Mouse (Mus musculus) spleen, postnatal 4 days (tissue): ENCODE results near the gene 1700025G04Rik.

ENCODE experiments used
- DNase-seq, 2 experiments: peaks; one replicate each; pipeline ENCODE4 v3.0.0; 2022; ENCODE audit warnings: low spot score in 2 of 2

The 1700025G04Rik gene

GRCm38 (mm10) chr1:152090018-152090553, at the start of gene 1700025G04Rik:
1700025G04Rik (minus strand) TSS chr1:152090125.
- DNase-seq, result peak; percentile 51 to 78

GRCm38 (mm10) chr1:152139496-152139895, 49.6 kb upstream of the 1700025G04Rik start:
- DNase-seq, result no peak

- no peak for DNase-seq
These were observed 40.3 kb upstream of the 1700025G04Rik start for GRCm38 (mm10) chr1:152130029-152130727.

- no peak for DNase-seq
These were observed 35.5 kb upstream of the 1700025G04Rik start for GRCm38 (mm10) chr1:152125451-152125850.

GRCm38 (mm10) chr1:152110123-152110522, 20.2 kb upstream of the 1700025G04Rik start:
- no peak for DNase-seq

- no peak for DNase-seq
These were observed 16.2 kb upstream of the 1700025G04Rik start for GRCm38 (mm10) chr1:152106136-152106535.

GRCm38 (mm10) chr1:152105246-152105645, 15.3 kb upstream of the 1700025G04Rik start:
- DNase-seq, result no peak

- DNase-seq, result no peak
These were observed 11.8 kb upstream of the 1700025G04Rik start for GRCm38 (mm10) chr1:152101746-152102145.

GRCm38 (mm10) chr1:152096045-152096444, 6.1 kb upstream of the 1700025G04Rik start:
- no peak for DNase-seq

- peak in 1 of 2 experiments; percentile 61 for DNase-seq
These were observed 930 bp upstream of the 1700025G04Rik start for GRCm38 (mm10) chr1:152090564-152091545.

GRCm38 (mm10) chr1:152089526-152089925, 399 bp downstream of the 1700025G04Rik start:
- DNase-seq, result peak in 1 of 2 experiments; percentile 66

GRCm38 (mm10) chr1:152088791-152089401, 1.0 kb downstream of the 1700025G04Rik start:
- DNase-seq, result peak in 1 of 2 experiments; percentile 62

- DNase-seq, result no peak
These were observed 1.9 kb downstream of the 1700025G04Rik start for GRCm38 (mm10) chr1:152088030-152088429.

- no peak for DNase-seq
These were observed 3.0 kb downstream of the 1700025G04Rik start for GRCm38 (mm10) chr1:152086951-152087350.

GRCm38 (mm10) chr1:152085561-152085960, 4.4 kb downstream of the 1700025G04Rik start:
- DNase-seq, result no peak

- no peak for DNase-seq
These were observed 5.1 kb downstream of the 1700025G04Rik start for GRCm38 (mm10) chr1:152084638-152085345.

GRCm38 (mm10) chr1:152081954-152082711, 7.8 kb downstream of the 1700025G04Rik start:
- DNase-seq, result no peak

GRCm38 (mm10) chr1:152081121-152081520, 8.8 kb downstream of the 1700025G04Rik start:
- DNase-seq, result no peak

GRCm38 (mm10) chr1:152080244-152080643, 9.7 kb downstream of the 1700025G04Rik start:
- no peak for DNase-seq

GRCm38 (mm10) chr1:152077171-152077715, 12.7 kb downstream of the 1700025G04Rik start:
- no peak for DNase-seq
